Mouse (Mus musculus) ES-E14 (cell line): ENCODE measurements at regions not wholly inside any gene's neighbourhood (a gene's known extent, or its start where the extent isn't known, plus 50 kb on each side); places are given as distances from the start of the nearest gene placed in this dataset.

Source experiments
- DNase-seq: peaks from one replicate; pipeline ENCODE4 v3.0.0-alpha.2; 2013; ENCODE audit warnings: low read depth, low spot score
- H3K27ac ChIP-seq: 2 replicates; pipeline ENCODE4 v1.5.1; 2012; ENCODE audit warnings: low read depth, mild to moderate bottlenecking, low read length, moderate library complexity, mixed read lengths; ENCODE audit not compliant: poor library complexity, insufficient read depth, severe bottlenecking
- H3K36me3 ChIP-seq: 2 replicates; pipeline ENCODE4 v1.6.1; 2012; ENCODE audit warnings: mild to moderate bottlenecking, low read length, moderate library complexity, mixed read lengths; ENCODE audit not compliant: control insufficient read depth, poor library complexity, insufficient read depth, severe bottlenecking
- H3K4me1 ChIP-seq, 2 experiments: fragments of 150-350 bp in 1 of 2; sonication (generic) in 1 of 2; 2 replicates each; pipeline ENCODE4 v1.6.1; 2012; ENCODE audit warnings: low read length in 2 of 2, mild to moderate bottlenecking in 1 of 2, mixed read lengths in 1 of 2; ENCODE audit not compliant: control insufficient read depth in 2 of 2, insufficient read depth in 2 of 2, poor library complexity in 1 of 2
- H3K4me3 ChIP-seq, 2 experiments: fragments of 150-350 bp in 1 of 2; sonication (generic) in 1 of 2; 2 replicates each; pipeline ENCODE4 v1.5.1; 2012; ENCODE audit warnings: low read length in 2 of 2, low read depth in 1 of 2, mild to moderate bottlenecking in 1 of 2, mixed read lengths in 1 of 2; ENCODE audit not compliant: insufficient read depth in 1 of 2, poor library complexity in 1 of 2, severe bottlenecking in 1 of 2
- H3K9ac ChIP-seq: 2 replicates; pipeline ENCODE4 v1.6.1; 2012; ENCODE audit warnings: low read depth, mild to moderate bottlenecking, low read length, mixed read lengths; ENCODE audit not compliant: poor library complexity, insufficient read depth, severe bottlenecking
- H3K9me3 ChIP-seq: fragments of 150-350 bp; sonication (generic); 2 replicates; pipeline ENCODE4 v1.6.1; 2012; ENCODE audit warnings: low read depth, mild to moderate bottlenecking, low read length; ENCODE audit not compliant: control insufficient read depth, insufficient read depth
- CHD2 ChIP-seq: IDR thresholded peaks from 2 replicates; pipeline ENCODE4 v1.6.1; 2014; ENCODE audit warnings: mild to moderate bottlenecking, low read depth, low read length, inconsistent platforms
- HCFC1 ChIP-seq: IDR thresholded peaks from 2 replicates; pipeline ENCODE4 v1.6.1; 2012; ENCODE audit warnings: low read length, inconsistent platforms, borderline replicate concordance; ENCODE audit not compliant: insufficient read depth
- MAFK ChIP-seq: IDR thresholded peaks from 2 replicates; pipeline ENCODE4 v1.6.1; 2014; ENCODE audit warnings: mild to moderate bottlenecking, low read depth, low read length, inconsistent platforms; ENCODE audit not compliant: insufficient read depth
- ZC3H11A ChIP-seq: IDR thresholded peaks from 2 replicates; pipeline ENCODE4 v1.6.1; 2012; ENCODE audit warnings: low read depth, mild to moderate bottlenecking, inconsistent platforms, low read length, borderline replicate concordance
- ZNF384 ChIP-seq: IDR thresholded peaks from 2 replicates; pipeline ENCODE4 v1.6.1; 2012; ENCODE audit warnings: low read depth, low read length, inconsistent platforms
- in situ Hi-C, 2 experiments: fragments of 600-800 bp; cut with MboI; formaldehyde crosslinking; loops; one replicate each; pipeline ENCODE4 v1.15.1; 2025; ENCODE audit warnings: low sequenced_read_pairs in 2 of 2, inconsistent platforms in 1 of 2; ENCODE audit not compliant: unreplicated experiment in 2 of 2

DNA sequence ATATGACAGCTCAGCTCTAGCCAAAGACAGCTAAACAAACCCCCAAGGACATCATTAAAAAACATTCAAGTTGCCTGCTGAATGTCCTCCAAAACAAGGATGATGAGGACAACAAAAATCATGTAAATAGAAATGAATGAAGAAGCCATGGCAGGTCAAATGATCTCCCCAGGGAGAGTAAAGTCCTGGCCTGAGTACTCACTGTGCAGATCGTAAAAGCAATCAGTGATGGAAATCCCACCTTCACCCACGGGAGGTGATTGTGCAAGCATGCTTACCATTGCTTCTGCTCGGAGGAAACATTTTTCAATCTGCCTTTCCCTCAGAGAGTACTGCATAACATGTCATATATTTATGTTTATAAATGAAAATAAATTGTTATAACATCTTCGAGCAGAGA, 119.1 kb upstream of the Mrps30 start:
- no peak for TF ChIP-seq HCFC1
- TF ChIP-seq CHD2 = no peak
- TF ChIP-seq MAFK = no peak
- no peak for TF ChIP-seq ZC3H11A
- no peak for TF ChIP-seq ZNF384

DNA sequence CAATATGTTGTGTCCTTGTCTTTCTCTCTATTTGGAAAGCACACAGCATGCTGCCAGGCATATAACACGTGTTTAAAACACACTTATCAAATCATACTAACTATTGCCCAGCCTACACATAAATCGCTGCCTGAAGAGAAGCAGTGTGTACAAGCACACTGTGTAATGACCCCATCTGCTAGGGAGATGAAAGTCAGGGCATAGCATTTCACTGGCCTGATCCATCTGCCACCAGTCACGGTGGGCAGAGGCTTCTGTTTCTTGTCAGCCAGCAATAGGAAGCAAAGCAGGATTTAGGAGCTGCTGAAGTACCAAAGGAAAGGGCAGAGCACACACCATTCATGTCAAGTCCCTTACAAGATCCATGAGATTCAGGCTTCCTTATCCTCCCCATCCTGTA, 103.6 kb upstream of the Mrps30 start:
- in situ Hi-C loops = no loop called here
- Histone ChIP-seq H3K36me3 (no peaks in the 10 kb centered on the region), H3K9ac (no peak overlapping the region), H3K27ac (no peak overlapping the region), H3K4me1 (no peaks in the 10 kb centered on the region), H3K9me3 (no peaks in the 10 kb centered on the region), H3K4me3 (no peak overlapping the region)
- TF ChIP-seq CHD2 = no peak
- no peak for TF ChIP-seq HCFC1
- no peak for TF ChIP-seq ZC3H11A
- TF ChIP-seq ZNF384 = no peak
- TF ChIP-seq MAFK = no peak
- no peak for DNase-seq

More for the DNA sequence above, 119.1 kb upstream of the Mrps30 start:
- in situ Hi-C loops = no loop called here
- no peak overlapping the region for H3K9ac ChIP-seq
- H3K4me3 ChIP-seq = no peak overlapping the region
- H3K9me3 ChIP-seq = no peaks in the 10 kb centered on the region
- no peak for DNase-seq
- no peaks in the 10 kb centered on the region for H3K4me1 ChIP-seq
- H3K36me3 ChIP-seq = no peaks in the 10 kb centered on the region
- no peak overlapping the region for H3K27ac ChIP-seq

DNA sequence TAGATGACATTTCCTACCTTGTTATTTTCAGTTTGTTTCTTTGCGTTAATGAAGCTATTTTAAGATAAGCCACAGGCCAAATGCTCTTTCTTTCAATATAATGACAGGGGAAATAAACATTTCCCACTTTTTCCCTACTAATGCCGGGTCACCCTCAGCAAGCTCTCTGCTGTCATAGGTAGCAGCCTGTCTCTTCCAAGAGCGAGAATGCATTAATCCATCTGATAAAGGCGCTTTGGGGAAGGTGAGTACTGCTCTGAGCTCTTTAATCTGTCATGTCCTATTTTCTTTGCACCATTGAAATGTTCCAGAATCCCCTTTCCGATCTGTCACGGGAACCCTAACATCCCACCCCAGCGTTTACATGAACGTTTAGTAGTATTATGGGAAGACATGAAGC, 96.0 kb upstream of the Mrps30 start:
- no peak for DNase-seq
- no peak overlapping the region for H3K4me3 ChIP-seq
- no peak overlapping the region for H3K9ac ChIP-seq
- TF ChIP-seq ZNF384 (no peak), HCFC1 (no peak), CHD2 (no peak), MAFK (no peak), ZC3H11A (no peak)
- H3K36me3 ChIP-seq = no peaks in the 10 kb centered on the region
- in situ Hi-C loops = no loop called here
- H3K9me3 ChIP-seq = no peaks in the 10 kb centered on the region
- H3K27ac ChIP-seq = no peak overlapping the region
- no peaks in the 10 kb centered on the region for H3K4me1 ChIP-seq

DNA sequence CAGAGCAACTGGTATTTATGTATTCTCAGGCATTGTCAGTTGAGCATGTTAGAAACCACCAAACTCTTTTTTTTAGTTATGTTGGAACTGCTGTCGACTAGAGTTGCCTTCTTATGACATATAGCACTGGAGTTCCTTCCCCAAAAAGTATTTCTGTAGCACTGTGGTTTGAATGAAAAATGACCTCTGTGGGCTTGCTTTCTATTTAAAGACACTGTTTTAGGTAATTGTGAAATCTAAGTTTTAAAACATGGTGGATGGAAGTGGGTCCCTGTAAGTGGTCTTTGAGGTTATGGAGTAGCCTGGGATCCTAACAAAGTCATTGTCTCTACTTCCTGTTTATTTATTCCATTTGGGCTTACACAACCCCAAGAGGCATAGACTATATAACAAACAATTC, 93.2 kb upstream of the Mrps30 start:
- Histone ChIP-seq H3K9ac (no peak overlapping the region), H3K9me3 (no peaks in the 10 kb centered on the region), H3K27ac (no peak overlapping the region), H3K36me3 (no peaks in the 10 kb centered on the region), H3K4me3 (no peak overlapping the region), H3K4me1 (no peaks in the 10 kb centered on the region)
- TF ChIP-seq HCFC1 = no peak
- no peak for TF ChIP-seq MAFK
- TF ChIP-seq ZNF384 = no peak
- no peak for DNase-seq
- in situ Hi-C loops = no loop called here

DNA sequence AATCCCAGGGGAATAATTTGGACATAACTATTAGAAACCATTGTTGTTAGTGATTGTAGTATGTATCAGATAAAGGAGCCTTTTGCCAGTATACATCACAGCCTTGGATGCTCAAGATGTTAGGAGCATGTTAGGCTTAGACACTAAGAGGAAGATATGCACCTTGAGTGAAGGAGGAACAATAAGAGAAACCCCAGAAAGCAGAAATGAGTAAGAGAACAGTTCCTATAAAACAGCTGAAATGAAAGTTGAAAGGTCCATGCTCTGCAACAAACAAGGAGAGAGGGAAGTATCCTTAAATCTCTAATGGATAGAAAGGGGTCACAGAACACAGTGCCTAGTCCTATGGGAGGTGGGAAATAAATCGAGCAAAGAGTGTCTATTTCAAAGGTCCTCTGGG, 91.4 kb upstream of the Mrps30 start:
- Histone ChIP-seq H3K36me3 (no peaks in the 10 kb centered on the region), H3K4me1 (no peaks in the 10 kb centered on the region), H3K9me3 (no peaks in the 10 kb centered on the region), H3K9ac (no peak overlapping the region), H3K4me3 (no peak overlapping the region), H3K27ac (no peak overlapping the region)
- in situ Hi-C loops = no loop called here
- DNase-seq = no peak
- no peak for TF ChIP-seq MAFK
- no peak for TF ChIP-seq ZC3H11A
- TF ChIP-seq ZNF384 = no peak
- no peak for TF ChIP-seq HCFC1
- TF ChIP-seq CHD2 = no peak
